Mouse (Mus musculus): ENCODE data around the gene Brd2. TPM values are rescaled to one million over a fixed set of nuclear protein-coding genes. Genes with fewer than 3 reads are reported as not detected.

Gene Brd2
- total and polyA plus RNA-seq, 2 experiments from 2014 or later: 129 to 219 TPM

DNA sequence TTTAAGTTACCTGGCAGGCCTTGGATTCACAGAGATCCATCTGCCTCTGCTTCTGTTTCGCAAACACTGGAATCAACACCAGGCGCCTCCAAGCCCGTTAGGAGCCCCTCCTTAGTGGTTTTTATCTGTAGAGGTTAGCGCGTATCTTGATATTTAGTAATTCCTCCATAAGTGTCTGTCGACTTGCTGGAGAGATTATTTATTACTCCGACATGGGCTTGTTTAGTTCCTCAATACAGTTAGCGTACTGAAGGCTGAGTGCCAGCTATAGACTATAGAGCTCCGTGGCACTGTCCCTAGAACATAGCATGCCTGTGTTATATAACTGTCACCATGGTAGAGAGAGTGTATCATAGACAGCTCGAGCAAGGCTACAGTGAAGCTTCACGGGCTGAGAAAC is 34.3 kb downstream of the Brd2 start:
- DNase-seq (no peak), ATAC-seq (no peak)
- Histone ChIP-seq H3K4me1 (ENCODE audit: insufficient read depth) (no peaks in the 10 kb centered on the region), H3K36me3 (ENCODE audit: insufficient read depth) (no peaks in the 10 kb centered on the region), H3K27ac (ENCODE audit: low read depth, low read length) (no peak overlapping the region), H3K4me3 (ENCODE audit: low read depth, low read length) (no peak overlapping the region), H3K9me3 (ENCODE audit: low read length) (no peaks in the 10 kb centered on the region), H3K27me3 (ENCODE audit: insufficient read depth, low read length) (no peaks in the 10 kb centered on the region), H3K4me2 (ENCODE audit: low read depth) (no peak overlapping the region), H3K9ac (no peak overlapping the region)
- 82% methylated on average over 11 of the region's 11 CpGs for WGBS
- no peak for TF ChIP-seq CTCF (IDR thresholded peaks at IDR 0.05; ENCODE audit: low read depth)

DNA sequence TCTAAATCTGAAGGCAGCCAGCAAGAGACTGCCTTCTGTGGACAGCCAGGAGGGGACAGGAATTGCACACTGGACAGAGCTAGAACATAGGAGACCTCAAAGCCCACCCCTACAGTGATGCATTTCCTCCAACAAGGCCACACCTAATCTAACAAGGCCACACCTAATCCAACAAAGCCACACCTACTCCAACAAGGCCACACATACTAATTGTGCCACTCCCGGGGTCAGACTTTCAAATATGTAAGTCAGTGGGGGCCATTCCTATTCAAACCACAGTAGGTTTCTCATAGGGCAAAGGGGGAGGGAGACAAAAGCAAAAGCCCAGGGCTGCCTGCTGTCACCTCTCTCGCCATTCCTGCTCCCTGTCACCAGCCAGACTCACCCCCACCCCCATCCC is 35.0 kb downstream of the Brd2 start:
- Histone ChIP-seq H3K27me3 (ENCODE audit: insufficient read depth, low read length) (no peaks in the 10 kb centered on the region), H3K9me3 (ENCODE audit: low read length) (no peaks in the 10 kb centered on the region), H3K27ac (ENCODE audit: low read depth, low read length) (no peak overlapping the region), H3K9ac (no peak overlapping the region), H3K4me3 (ENCODE audit: low read depth, low read length) (no peak overlapping the region), H3K36me3 (ENCODE audit: insufficient read depth) (no peaks in the 10 kb centered on the region), H3K4me1 (ENCODE audit: insufficient read depth) (no peaks in the 10 kb centered on the region), H3K4me2 (ENCODE audit: low read depth) (no peak overlapping the region)
- no peak for TF ChIP-seq CTCF (IDR thresholded peaks at IDR 0.05; ENCODE audit: low read depth)
- 36% methylated on average over 2 of the region's 2 CpGs for WGBS
- no peak for DNase-seq
- ATAC-seq: no peak

DNA sequence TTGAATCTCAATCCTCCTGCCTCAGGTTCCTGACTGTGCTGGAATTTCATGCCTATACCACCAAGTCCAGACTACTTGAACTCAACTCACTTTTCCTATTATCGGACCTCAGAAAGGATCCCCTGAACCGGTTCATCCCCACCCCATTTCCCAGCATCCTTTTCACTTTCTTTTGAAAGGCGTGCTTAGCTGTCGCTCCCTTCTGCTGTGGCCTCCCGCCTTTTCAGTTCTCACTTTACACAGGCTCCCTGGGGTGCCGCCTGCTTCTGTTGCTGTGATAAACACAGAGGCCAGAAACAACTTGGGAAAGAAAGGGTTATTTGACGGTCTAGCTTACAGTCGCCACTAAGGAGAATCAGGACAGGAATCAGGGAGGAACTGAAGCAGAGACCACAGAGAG is 39.3 kb downstream of the Brd2 start:
- TF ChIP-seq CTCF (IDR thresholded peaks at IDR 0.05; ENCODE audit: low read depth): no peak
- no peak overlapping the region for H3K4me2 ChIP-seq (ENCODE audit: low read depth)
- H3K36me3 ChIP-seq (ENCODE audit: insufficient read depth): no peaks in the 10 kb centered on the region
- H3K27ac ChIP-seq (ENCODE audit: low read depth, low read length): no peak overlapping the region
- no peaks in the 10 kb centered on the region for H3K4me1 ChIP-seq (ENCODE audit: insufficient read depth)
- WGBS: 4% methylated on average over 8 of the region's 8 CpGs
- DNase-seq (no peak), ATAC-seq (no peak)
- no peak overlapping the region for H3K9ac ChIP-seq
- H3K4me3 ChIP-seq (ENCODE audit: low read depth, low read length): no peak overlapping the region
- H3K27me3 ChIP-seq (ENCODE audit: insufficient read depth, low read length): no peaks in the 10 kb centered on the region
- H3K9me3 ChIP-seq (ENCODE audit: low read length): no peaks in the 10 kb centered on the region

DNA sequence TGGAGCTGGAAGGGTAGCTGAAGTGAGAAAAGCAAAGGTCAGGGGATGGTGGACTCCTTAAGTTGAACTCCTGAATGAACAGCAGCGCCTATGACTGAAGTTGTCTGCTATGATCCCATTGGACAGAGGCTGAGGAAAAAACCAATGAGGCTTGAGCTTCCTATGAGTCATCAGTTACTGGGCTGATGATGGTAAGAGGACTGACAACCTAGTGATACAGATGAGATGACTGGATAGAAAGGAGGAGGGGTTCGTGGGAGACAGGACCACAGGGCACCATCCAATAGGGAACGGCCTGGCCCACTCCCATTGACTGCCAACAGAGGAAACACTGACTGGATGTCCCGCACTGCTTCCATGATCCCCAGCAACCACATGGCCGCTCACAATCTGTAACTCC is 42.8 kb downstream of the Brd2 start:
- ATAC-seq (peak; percentile 94), DNase-seq (peak; percentile 66)
- Histone ChIP-seq H3K4me3 (ENCODE audit: low read depth, low read length) (no peak overlapping the region), H3K4me1 (ENCODE audit: insufficient read depth) (no peaks in the 10 kb centered on the region), H3K9me3 (ENCODE audit: low read length) (no peaks in the 10 kb centered on the region), H3K27ac (ENCODE audit: low read depth, low read length) (no peak overlapping the region), H3K27me3 (ENCODE audit: insufficient read depth, low read length) (0 out of 2 replicates have a peak, but pooled peaks cover 5% of the 10 kb centered on the region), H3K4me2 (ENCODE audit: low read depth) (peak overlapping the region; percentile 26; the same call in 1 of the 2 replicates), H3K9ac (no peak overlapping the region), H3K36me3 (ENCODE audit: insufficient read depth) (no peaks in the 10 kb centered on the region)
- TF ChIP-seq CTCF (IDR thresholded peaks at IDR 0.05; ENCODE audit: low read depth): no peak
- WGBS: 12% methylated on average over 5 of the region's 5 CpGs

DNA sequence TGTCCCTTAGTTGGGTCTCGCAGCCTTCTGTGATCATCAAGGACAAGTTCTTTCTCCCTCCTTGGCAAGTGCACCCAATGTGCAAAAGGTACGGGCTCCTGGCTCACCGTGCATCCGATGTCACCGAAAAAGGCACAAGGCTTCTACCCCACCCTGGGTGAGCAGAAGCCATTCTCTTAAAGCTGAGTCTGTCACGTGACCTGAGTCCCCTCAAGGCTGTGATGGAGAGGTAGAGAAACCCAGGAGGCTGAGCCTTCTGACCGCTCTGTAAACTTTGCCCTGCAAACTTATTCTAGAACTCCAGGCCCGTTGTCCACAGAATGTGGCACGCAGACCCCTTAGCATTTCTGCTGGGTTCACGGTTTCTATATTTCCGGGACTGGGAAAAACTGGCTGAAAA is 43.4 kb downstream of the Brd2 start:
- H3K27me3 ChIP-seq (ENCODE audit: insufficient read depth, low read length): 0 out of 2 replicates have a peak, but pooled peaks cover 5% of the 10 kb centered on the region
- TF ChIP-seq CTCF (IDR thresholded peaks at IDR 0.05; ENCODE audit: low read depth): no peak
- ATAC-seq: no peak
- DNase-seq: no peak
- no peak overlapping the region for H3K9ac ChIP-seq
- H3K9me3 ChIP-seq (ENCODE audit: low read length): no peaks in the 10 kb centered on the region
- H3K36me3 ChIP-seq (ENCODE audit: insufficient read depth): no peaks in the 10 kb centered on the region
- H3K27ac ChIP-seq (ENCODE audit: low read depth, low read length): no peak overlapping the region
- no peaks in the 10 kb centered on the region for H3K4me1 ChIP-seq (ENCODE audit: insufficient read depth)
- H3K4me3 ChIP-seq (ENCODE audit: low read depth, low read length): no peak overlapping the region
- no peak overlapping the region for H3K4me2 ChIP-seq (ENCODE audit: low read depth)
- 90% methylated on average over 11 of the region's 11 CpGs for WGBS

DNA sequence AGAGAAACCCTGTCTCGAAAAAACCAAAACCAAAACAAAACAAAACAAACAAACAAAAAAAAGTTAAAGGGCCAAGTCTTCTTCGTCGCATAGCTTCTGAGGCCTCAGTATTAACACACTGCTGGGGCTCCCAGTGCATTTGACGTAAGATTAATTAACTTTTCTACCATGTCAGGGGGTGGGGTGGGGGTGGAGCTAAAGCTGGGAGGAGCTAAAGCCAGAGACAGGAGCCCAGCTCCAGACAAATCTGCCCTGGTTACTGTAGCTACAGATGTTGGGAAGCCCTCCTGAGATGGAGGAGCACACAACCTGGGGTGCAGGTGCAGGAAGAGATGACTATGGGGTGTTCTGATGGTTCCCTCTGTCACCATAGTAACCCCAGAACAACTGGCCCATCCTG is 44.3 kb downstream of the Brd2 start:
- H3K36me3 ChIP-seq (ENCODE audit: insufficient read depth): no peaks in the 10 kb centered on the region
- H3K9me3 ChIP-seq (ENCODE audit: low read length): no peaks in the 10 kb centered on the region
- H3K4me3 ChIP-seq (ENCODE audit: low read depth, low read length): no peak overlapping the region
- DNase-seq (no peak), ATAC-seq (no peak)
- no peak overlapping the region for H3K27ac ChIP-seq (ENCODE audit: low read depth, low read length)
- no peaks in the 10 kb centered on the region for H3K4me1 ChIP-seq (ENCODE audit: insufficient read depth)
- WGBS: 53% methylated on average over 4 of the region's 4 CpGs
- 0 out of 2 replicates have a peak, but pooled peaks cover 5% of the 10 kb centered on the region for H3K27me3 ChIP-seq (ENCODE audit: insufficient read depth, low read length)
- TF ChIP-seq CTCF (IDR thresholded peaks at IDR 0.05; ENCODE audit: low read depth): no peak
- no peak overlapping the region for H3K9ac ChIP-seq
- H3K4me2 ChIP-seq (ENCODE audit: low read depth): no peak overlapping the region

DNA sequence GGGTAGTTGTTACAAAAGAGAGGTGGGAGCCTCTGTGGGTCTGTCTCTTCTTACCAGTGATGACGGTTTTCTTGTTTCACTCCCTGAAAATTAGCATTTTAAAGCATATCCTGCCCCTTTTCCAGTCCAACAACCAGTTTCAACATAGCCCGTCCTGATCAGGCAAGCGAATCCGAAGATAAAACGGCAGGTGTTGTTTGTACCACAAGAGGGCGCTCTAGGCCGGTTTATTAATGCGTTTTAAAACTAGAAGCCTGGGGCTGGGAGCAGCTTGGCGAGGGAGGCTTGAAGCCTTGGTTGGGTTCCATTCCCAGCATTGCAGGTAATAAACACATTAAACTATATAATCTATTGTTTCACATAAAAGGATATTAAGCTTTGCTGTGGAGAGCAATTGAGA is 44.9 kb downstream of the Brd2 start:
- ATAC-seq (peak; percentile 58; the same call in 1 of the 2 replicates), DNase-seq (peak; percentile 92)
- Histone ChIP-seq H3K4me1 (ENCODE audit: insufficient read depth) (no peaks in the 10 kb centered on the region), H3K9ac (no peak overlapping the region), H3K27me3 (ENCODE audit: insufficient read depth, low read length) (0 out of 2 replicates have a peak, but pooled peaks cover 5% of the 10 kb centered on the region), H3K27ac (ENCODE audit: low read depth, low read length) (no peak overlapping the region), H3K9me3 (ENCODE audit: low read length) (no peaks in the 10 kb centered on the region), H3K4me2 (ENCODE audit: low read depth) (no peak overlapping the region), H3K4me3 (ENCODE audit: low read depth, low read length) (no peak overlapping the region), H3K36me3 (ENCODE audit: insufficient read depth) (no peaks in the 10 kb centered on the region)
- peak; percentile 82 for TF ChIP-seq CTCF (IDR thresholded peaks at IDR 0.05; ENCODE audit: low read depth)
- 0% methylated on average over 9 of the region's 9 CpGs for WGBS

All from forebrain, postnatal 0 days (tissue).